Mouse (Mus musculus) kidney, embryonic 15.5 days (tissue): ENCODE results near the gene Trip12. TPM values are rescaled to one million over a fixed set of nuclear protein-coding genes. Genes with fewer than 3 reads are reported as not detected.

Source experiments
- ATAC-seq: fragments of 200-750 bp; cut with Nextera tagmentation; replicated peaks from 2 replicates; pipeline ENCODE4 v1.8.0; 2017; ENCODE audit warnings: moderate TSS enrichment; ENCODE audit not compliant: low FRiP score
- H3K27ac ChIP-seq: fragments of 300-500 bp; sonication (generic); 2 replicates; pipeline ENCODE4 v1.5.1; 2015; ENCODE audit warnings: mild to moderate bottlenecking, inconsistent platforms
- H3K27me3 ChIP-seq: fragments of 300-500 bp; sonication (generic); 2 replicates; pipeline ENCODE4 v1.6.1; 2015; ENCODE audit warnings: inconsistent platforms
- H3K36me3 ChIP-seq: fragments of 300-500 bp; sonication (generic); 2 replicates; pipeline ENCODE4 v1.6.1; 2015; ENCODE audit warnings: inconsistent platforms
- H3K4me1 ChIP-seq: fragments of 300-500 bp; sonication (generic); 2 replicates; pipeline ENCODE4 v1.6.1; 2015; ENCODE audit warnings: inconsistent platforms
- H3K4me2 ChIP-seq: fragments of 300-500 bp; sonication (generic); 2 replicates; pipeline ENCODE4 v1.6.1; 2015; ENCODE audit warnings: moderate library complexity, mild to moderate bottlenecking, inconsistent platforms
- H3K4me3 ChIP-seq: fragments of 300-500 bp; sonication (generic); replicated peaks from 2 replicates; pipeline ENCODE4 v1.5.1; 2015; ENCODE audit warnings: mild to moderate bottlenecking, inconsistent platforms
- H3K9ac ChIP-seq: fragments of 300-500 bp; sonication (generic); 2 replicates; pipeline ENCODE4 v1.6.1; 2015; ENCODE audit warnings: mild to moderate bottlenecking, inconsistent platforms
- H3K9me3 ChIP-seq: fragments of 300-500 bp; sonication (generic); replicated peaks from 2 replicates; pipeline ENCODE4 v1.6.1; 2016; ENCODE audit warnings: inconsistent platforms
- WGBS: fragments of 180-500 bp; shearing (Covaris S2); methylation state at CpG from one replicate; pipeline ENCODE4 v1.1.7; 2015; ENCODE audit warnings: mixed read lengths; 5-methylcytosine and 5-hydroxymethylcytosine counted together
- polyA plus RNA-seq: library from polyadenylated mRNA; unstranded; fragments of >200 nt; fragmentation: Nextera tagmentation; extraction: Ambion mirVana; gene quantifications from 2 replicates; pipeline ENCODE4 v1.2.1, GENCODE M21; 2015

Trip12 gene
- polyA plus RNA-seq, 1 experiment from 2014 or later, result 65.3 TPM

GRCm38 (mm10) chr1:84872939-84873338 is 32.6 kb upstream of the Trip12 start:
- ATAC-seq, result no peak
- no peak overlapping the region for H3K4me3 ChIP-seq
- no peak overlapping the region for H3K9ac ChIP-seq
- no peaks in the 10 kb centered on the region for H3K9me3 ChIP-seq
- H3K36me3 ChIP-seq, result no peaks in the 10 kb centered on the region
- no peaks in the 10 kb centered on the region for H3K27me3 ChIP-seq
- no peak overlapping the region for H3K4me2 ChIP-seq
- WGBS, result 47% methylated on average over 4 of the region's 4 CpGs
- 0 out of 2 replicates have a peak, but pooled peaks cover 7% of the 10 kb centered on the region for H3K4me1 ChIP-seq
- peak overlapping the region; percentile 68; the same call in 1 of the 2 replicates for H3K27ac ChIP-seq

GRCm38 (mm10) chr1:84872105-84872504 is 31.8 kb upstream of the Trip12 start:
- peak; percentile 47; the same call in 1 of the 2 replicates for ATAC-seq
- Histone ChIP-seq H3K36me3 (no peaks in the 10 kb centered on the region), H3K9ac (no peak overlapping the region), H3K9me3 (no peaks in the 10 kb centered on the region), H3K4me1 (0 out of 2 replicates have a peak, but pooled peaks cover 7% of the 10 kb centered on the region), H3K27me3 (no peaks in the 10 kb centered on the region), H3K4me3 (no peak overlapping the region), H3K4me2 (no peak overlapping the region), H3K27ac (peak overlapping the region; percentile 80)
- WGBS, result 18% methylated on average over 3 of the region's 3 CpGs

GRCm38 (mm10) chr1:84871131-84871530 is 30.8 kb upstream of the Trip12 start:
- H3K36me3 ChIP-seq, result no peaks in the 10 kb centered on the region
- H3K27me3 ChIP-seq, result no peaks in the 10 kb centered on the region
- 54% methylated on average over 6 of the region's 6 CpGs for WGBS
- H3K4me3 ChIP-seq, result no peak overlapping the region
- ATAC-seq, result no peak
- H3K4me2 ChIP-seq, result no peak overlapping the region
- no peaks in the 10 kb centered on the region for H3K9me3 ChIP-seq
- H3K27ac ChIP-seq, result peak overlapping the region; percentile 80; the same call in 1 of the 2 replicates
- no peak overlapping the region for H3K9ac ChIP-seq
- 0 out of 2 replicates have a peak, but pooled peaks cover 7% of the 10 kb centered on the region for H3K4me1 ChIP-seq

- H3K27ac ChIP-seq, result peak overlapping the region; percentile 70
Observed at GRCm38 (mm10) chr1:84869498-84869897, 29.2 kb upstream of the Trip12 start.

GRCm38 (mm10) chr1:84868841-84869240 is 28.5 kb upstream of the Trip12 start:
- Histone ChIP-seq H3K27me3 (no peaks in the 10 kb centered on the region), H3K27ac (peak overlapping the region; percentile 70), H3K4me1 (0 out of 2 replicates have a peak, but pooled peaks cover 16% of the 10 kb centered on the region), H3K9me3 (no peaks in the 10 kb centered on the region), H3K4me3 (no peak overlapping the region), H3K36me3 (no peaks in the 10 kb centered on the region), H3K9ac (no peak overlapping the region), H3K4me2 (no peak overlapping the region)
- 58% methylated on average over 4 of the region's 4 CpGs for WGBS
- no peak for ATAC-seq

More at GRCm38 (mm10) chr1:84869498-84869897, 29.2 kb upstream of the Trip12 start:
- Histone ChIP-seq H3K4me3 (no peak overlapping the region), H3K9ac (no peak overlapping the region), H3K27me3 (no peaks in the 10 kb centered on the region), H3K9me3 (no peaks in the 10 kb centered on the region), H3K4me1 (0 out of 2 replicates have a peak, but pooled peaks cover 10% of the 10 kb centered on the region), H3K36me3 (no peaks in the 10 kb centered on the region), H3K4me2 (0 out of 2 replicates have a peak overlapping the region, but pooled peaks have one; percentile 8)
- WGBS, result 51% methylated on average over 7 of the region's 7 CpGs
- peak; percentile 65 for ATAC-seq

GRCm38 (mm10) chr1:84868311-84868710 is 28.0 kb upstream of the Trip12 start:
- no peak for ATAC-seq
- Histone ChIP-seq H3K9me3 (no peaks in the 10 kb centered on the region), H3K9ac (no peak overlapping the region), H3K36me3 (no peaks in the 10 kb centered on the region), H3K27me3 (no peaks in the 10 kb centered on the region), H3K4me1 (0 out of 2 replicates have a peak, but pooled peaks cover 16% of the 10 kb centered on the region), H3K27ac (no peak overlapping the region), H3K4me3 (no peak overlapping the region), H3K4me2 (no peak overlapping the region)

- no peak overlapping the region for H3K4me3 ChIP-seq
- no peaks in the 10 kb centered on the region for H3K36me3 ChIP-seq
- WGBS, result 91% methylated on average over 3 of the region's 3 CpGs
- no peaks in the 10 kb centered on the region for H3K9me3 ChIP-seq
- no peak overlapping the region for H3K27ac ChIP-seq
- H3K4me2 ChIP-seq, result no peak overlapping the region
- H3K4me1 ChIP-seq, result 0 out of 2 replicates have a peak, but pooled peaks cover 12% of the 10 kb centered on the region
- ATAC-seq, result no peak
- H3K9ac ChIP-seq, result no peak overlapping the region
- H3K27me3 ChIP-seq, result no peaks in the 10 kb centered on the region
Observed at GRCm38 (mm10) chr1:84866706-84867230, 26.5 kb upstream of the Trip12 start.

- Histone ChIP-seq H3K9me3 (no peaks in the 10 kb centered on the region), H3K4me1 (0 out of 2 replicates have a peak, but pooled peaks cover 9% of the 10 kb centered on the region), H3K9ac (no peak overlapping the region), H3K4me3 (no peak overlapping the region), H3K4me2 (no peak overlapping the region), H3K27ac (no peak overlapping the region), H3K36me3 (no peaks in the 10 kb centered on the region), H3K27me3 (no peaks in the 10 kb centered on the region)
- 91% methylated on average over 6 of the region's 6 CpGs for WGBS
- ATAC-seq, result no peak
Observed at GRCm38 (mm10) chr1:84866231-84866630, 25.9 kb upstream of the Trip12 start.

GRCm38 (mm10) chr1:84864645-84865044 is 24.3 kb upstream of the Trip12 start:
- H3K9ac ChIP-seq, result no peak overlapping the region
- H3K4me2 ChIP-seq, result no peak overlapping the region
- H3K9me3 ChIP-seq, result no peaks in the 10 kb centered on the region
- no peaks in the 10 kb centered on the region for H3K27me3 ChIP-seq
- no peak overlapping the region for H3K27ac ChIP-seq
- H3K4me3 ChIP-seq, result no peak overlapping the region
- ATAC-seq, result no peak
- 33% methylated on average over 2 of the region's 2 CpGs for WGBS
- H3K4me1 ChIP-seq, result 0 out of 2 replicates have a peak, but pooled peaks cover 9% of the 10 kb centered on the region
- H3K36me3 ChIP-seq, result no peaks in the 10 kb centered on the region

- ATAC-seq, result no peak
- Histone ChIP-seq H3K4me3 (no peak overlapping the region), H3K36me3 (no peaks in the 10 kb centered on the region), H3K9ac (no peak overlapping the region), H3K27ac (no peak overlapping the region), H3K9me3 (no peaks in the 10 kb centered on the region), H3K4me2 (no peak overlapping the region), H3K27me3 (no peaks in the 10 kb centered on the region), H3K4me1 (0 out of 2 replicates have a peak, but pooled peaks cover 9% of the 10 kb centered on the region)
- 55% methylated on average over 1 of the region's 1 CpGs for WGBS
Observed at GRCm38 (mm10) chr1:84861255-84861630, 20.9 kb upstream of the Trip12 start.

GRCm38 (mm10) chr1:84860360-84861254 is 20.3 kb upstream of the Trip12 start:
- no peak overlapping the region for H3K4me3 ChIP-seq
- H3K4me1 ChIP-seq, result 0 out of 2 replicates have a peak, but pooled peaks cover 9% of the 10 kb centered on the region
- no peak overlapping the region for H3K9ac ChIP-seq

GRCm38 (mm10) chr1:84859597-84859996 is 19.3 kb upstream of the Trip12 start:
- Histone ChIP-seq H3K36me3 (no peaks in the 10 kb centered on the region), H3K27me3 (no peaks in the 10 kb centered on the region), H3K4me1 (0 out of 2 replicates have a peak, but pooled peaks cover 7% of the 10 kb centered on the region), H3K9me3 (no peaks in the 10 kb centered on the region), H3K9ac (no peak overlapping the region), H3K4me3 (no peak overlapping the region), H3K27ac (no peak overlapping the region), H3K4me2 (no peak overlapping the region)
- no peak for ATAC-seq
- 86% methylated on average over 6 of the region's 6 CpGs for WGBS

More at GRCm38 (mm10) chr1:84860360-84861254, 20.3 kb upstream of the Trip12 start:
- Histone ChIP-seq H3K36me3 (no peaks in the 10 kb centered on the region), H3K4me2 (no peak overlapping the region), H3K27me3 (no peaks in the 10 kb centered on the region), H3K27ac (no peak overlapping the region), H3K9me3 (no peaks in the 10 kb centered on the region)
- WGBS, result 73% methylated on average over 10 of the region's 10 CpGs
- ATAC-seq, result no peak
